Mouse (Mus musculus) granulocyte monocyte progenitor cell, adult 5-6 weeks (primary cell): ENCODE data around the gene Dnase2b. TPM values are rescaled to one million over a fixed set of nuclear protein-coding genes. Genes with fewer than 3 reads are reported as not detected.
A peak's percentile ranks its signal among the peaks of the same experiment; 100 is the strongest.

Source experiments
- ATAC-seq: replicated peaks from 2 replicates; pipeline ENCODE4 v1.8.0; 2016; ENCODE audit warnings: mild to moderate bottlenecking, moderate TSS enrichment, inconsistent platforms; ENCODE audit not compliant: poor library complexity, severe bottlenecking
- total RNA-seq, 2 experiments: library from RNA; stranded (forward) in 1 of 2; stranded (reverse) in 1 of 2; fragments of 200-712, 200-1000 nt in 1 of 2; fragments of >200 nt in 1 of 2; fragmentation: Nextera tagmentation in 1 of 2; gene quantifications; 2 replicates each; pipeline ENCODE4 v1.2.3; 2014 to 2017

Gene Dnase2b
- total RNA-seq, 2 experiments from 2014 or later: not detected

DNA sequence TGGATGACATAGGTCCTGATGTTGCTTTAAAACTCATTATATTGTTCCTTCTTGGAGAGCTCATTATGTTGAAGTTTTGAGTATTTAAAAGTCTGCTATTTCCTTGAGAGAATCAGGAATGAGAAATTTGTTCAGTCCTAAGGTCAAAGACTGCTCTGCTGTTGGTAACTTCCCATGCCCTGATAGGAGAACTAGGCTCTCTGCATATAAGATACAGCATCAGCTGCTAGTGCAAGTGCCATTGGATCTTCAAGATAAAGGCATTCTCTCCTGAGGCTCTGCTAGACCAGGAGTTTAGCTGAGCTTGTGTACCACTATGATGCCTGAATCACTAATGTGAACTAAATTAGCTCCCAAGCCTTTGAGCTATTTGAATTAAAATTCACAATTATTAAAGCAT is 2.5 kb upstream of the Dnase2b start:
- no peak for ATAC-seq

DNA sequence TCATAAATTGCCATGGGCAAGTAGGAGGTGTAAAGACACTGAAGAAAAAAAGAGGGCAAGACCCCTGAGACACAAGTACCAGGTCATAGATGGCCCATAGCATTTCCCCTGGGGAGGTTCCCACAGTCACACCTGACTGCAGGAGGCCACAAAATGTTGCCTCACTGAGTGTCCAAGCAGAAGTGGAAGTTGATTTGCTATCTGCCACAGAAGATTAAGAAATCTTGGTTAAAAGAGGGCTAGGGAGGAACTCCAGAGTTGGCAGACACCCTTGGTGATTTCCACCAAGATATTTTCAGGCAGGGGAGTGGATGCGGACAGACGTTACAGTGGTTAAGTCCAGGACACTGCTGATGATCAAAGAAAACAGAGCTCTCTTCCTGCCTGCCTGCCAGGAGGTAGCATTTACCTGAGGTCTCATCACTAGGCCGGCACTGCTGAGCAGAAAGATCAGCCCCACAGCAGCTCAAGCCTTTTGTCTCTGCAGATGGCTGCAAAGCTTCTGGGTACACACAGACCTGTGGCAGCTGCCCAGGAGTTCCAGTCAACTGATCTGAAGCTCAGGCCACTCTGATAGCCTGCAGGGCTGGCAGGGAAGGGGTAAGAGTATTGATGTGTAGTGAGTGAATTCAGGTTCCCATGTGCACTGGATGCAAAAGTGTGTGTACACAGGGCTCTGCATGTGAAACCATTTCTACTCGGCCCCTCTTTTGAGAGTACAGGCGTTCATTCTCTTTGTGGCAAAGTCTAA is 1.3 kb upstream of the Dnase2b start:
- peak; percentile 94 for ATAC-seq

GRCm38 (mm10) chr3:146611821-146612220 is 3.6 kb downstream of the Dnase2b start:
- no peak for ATAC-seq

DNA sequence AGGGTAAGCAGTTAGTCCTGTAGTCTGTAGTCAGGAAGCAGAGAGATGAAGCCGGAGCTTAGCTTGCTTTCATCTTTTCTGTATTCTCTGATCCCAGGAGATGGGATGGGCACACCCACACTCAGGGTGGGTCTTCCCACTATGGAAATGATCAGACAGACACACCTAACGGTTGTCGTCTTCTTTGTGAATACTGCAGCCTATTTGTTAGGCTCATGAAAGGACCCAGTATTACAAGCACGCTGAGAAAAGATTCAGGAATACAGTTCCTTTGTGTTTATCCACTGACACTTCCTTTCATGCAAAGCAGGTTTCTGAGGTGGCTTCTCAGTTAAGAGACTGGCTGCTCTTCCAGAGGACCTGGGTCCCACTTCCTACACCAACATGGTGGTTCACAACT is 4.1 kb downstream of the Dnase2b start:
- no peak for ATAC-seq

DNA sequence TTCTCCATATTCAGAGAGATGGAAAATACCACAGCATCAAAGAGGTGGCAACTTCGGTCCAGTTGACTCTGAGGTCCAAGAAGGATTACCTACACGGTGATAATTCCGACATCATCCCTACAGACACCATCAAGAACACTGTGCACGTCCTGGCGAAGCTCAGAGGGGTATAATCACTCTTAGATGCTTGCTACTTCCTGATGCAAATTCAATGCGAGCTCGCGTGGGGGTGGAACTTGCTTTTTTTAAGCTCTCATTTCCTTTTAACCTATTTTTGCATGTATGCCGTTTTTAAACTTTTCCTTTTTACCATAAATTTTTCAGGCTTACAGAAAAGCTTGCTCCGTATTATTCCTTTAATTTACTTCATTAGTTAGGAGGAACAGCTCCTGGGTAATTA is 5.1 kb downstream of the Dnase2b start:
- ATAC-seq: no peak

- ATAC-seq: peak; percentile 38
Measured at GRCm38 (mm10) chr3:146607368-146607767, 8.0 kb downstream of the Dnase2b start.

- ATAC-seq: no peak
Measured at GRCm38 (mm10) chr3:146604647-146605046, 10.7 kb downstream of the Dnase2b start.

- ATAC-seq: no peak
Measured at GRCm38 (mm10) chr3:146602531-146602930, 12.9 kb downstream of the Dnase2b start.

DNA sequence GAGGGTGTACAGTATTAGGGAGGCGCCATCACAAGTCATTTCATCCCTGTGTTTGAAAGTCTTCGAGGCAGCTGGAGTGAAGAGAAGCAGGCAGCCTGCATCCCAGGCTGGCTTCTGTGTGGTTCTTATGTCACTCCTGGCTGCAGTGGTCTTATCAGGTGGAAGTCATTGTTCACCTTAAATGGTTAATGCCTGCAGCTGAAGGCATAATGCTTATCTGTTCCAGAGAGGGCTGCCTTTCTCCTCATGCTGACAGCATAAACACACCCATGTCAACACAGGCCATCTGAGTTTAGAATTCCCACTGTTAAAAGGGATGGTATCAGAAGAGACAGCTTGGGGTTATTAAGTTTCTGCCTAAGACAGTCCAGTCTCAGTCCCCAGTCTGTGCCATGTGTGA is 14.2 kb downstream of the Dnase2b start:
- no peak for ATAC-seq

- ATAC-seq: no peak
Measured at GRCm38 (mm10) chr3:146599198-146599900, 16.0 kb downstream of the Dnase2b start.

DNA sequence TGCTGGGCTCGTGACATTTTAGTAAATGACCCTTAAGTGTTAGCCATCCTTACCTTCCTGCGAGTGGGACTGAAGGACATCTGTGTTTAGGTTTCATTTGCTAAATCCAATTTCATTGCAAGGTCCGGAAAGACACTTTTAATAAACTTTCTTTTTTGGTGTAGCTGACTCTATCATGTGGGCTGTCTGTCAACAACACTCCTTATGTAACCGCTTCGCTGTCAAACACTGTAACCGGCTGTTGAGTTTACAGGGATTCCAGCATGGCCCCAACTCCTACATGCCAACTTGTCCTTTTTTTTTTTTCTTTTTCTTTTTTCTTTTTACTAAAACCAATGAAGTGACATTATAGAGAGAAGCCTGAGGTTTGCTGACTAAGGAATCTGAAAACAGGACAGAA is 17.0 kb downstream of the Dnase2b start:
- no peak for ATAC-seq

DNA sequence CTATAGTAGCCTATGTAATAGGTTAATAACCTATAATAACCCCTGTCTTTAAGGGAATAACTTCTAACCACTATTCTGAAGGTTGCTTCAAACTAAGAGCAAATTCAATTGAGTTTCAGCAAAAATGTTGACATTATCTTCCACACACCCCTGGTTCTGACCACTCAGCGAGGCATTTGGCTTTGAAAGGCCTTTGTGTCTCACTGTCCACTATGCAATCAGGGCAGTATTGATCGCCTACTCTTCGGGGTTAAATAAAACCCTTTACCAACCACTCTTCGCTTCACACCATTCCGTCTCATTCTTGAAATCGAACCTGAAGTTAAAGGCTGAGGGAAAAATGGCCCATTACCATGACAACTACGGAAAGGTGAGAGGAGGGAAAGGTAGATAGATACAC is 18.5 kb downstream of the Dnase2b start:
- ATAC-seq: no peak

DNA sequence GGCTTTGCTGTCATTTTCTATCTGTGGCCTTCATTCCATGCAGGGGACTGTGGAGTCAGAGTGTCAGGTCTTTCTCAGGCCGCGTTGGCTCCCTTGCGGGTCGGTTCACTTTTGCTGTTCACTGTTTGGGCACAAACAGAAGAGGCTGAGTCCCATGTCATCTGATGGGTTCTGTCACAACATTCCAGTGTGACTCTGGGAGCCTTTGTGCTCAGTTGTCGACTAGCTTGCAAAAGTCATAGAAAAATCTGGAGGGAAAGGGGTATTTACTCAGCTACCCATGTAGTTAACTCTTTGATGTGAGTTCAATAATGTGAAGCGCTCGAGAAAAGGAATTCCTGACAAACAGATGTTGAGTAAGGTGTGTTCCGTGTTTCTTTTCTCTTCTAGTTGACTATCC is 19.0 kb downstream of the Dnase2b start:
- ATAC-seq: no peak

DNA sequence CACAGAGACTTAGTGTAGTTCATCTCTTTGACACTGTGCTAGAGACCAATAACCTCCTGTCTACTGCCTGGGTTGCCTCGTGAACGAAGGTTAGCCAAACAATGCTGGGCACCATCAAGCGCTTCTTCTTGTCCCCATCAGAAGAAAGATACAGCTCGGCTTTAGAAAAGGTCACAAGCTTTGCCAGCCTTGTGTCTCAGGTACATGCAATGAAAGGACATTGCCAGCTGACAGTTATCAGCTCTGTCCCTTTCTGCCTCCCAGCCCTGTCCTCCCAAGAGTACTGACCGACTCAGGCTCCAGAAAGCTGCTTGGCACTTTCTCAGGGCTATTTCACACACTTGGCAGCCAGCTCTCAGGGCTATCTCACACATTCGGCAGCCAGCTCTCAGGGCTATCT is 20.0 kb downstream of the Dnase2b start:
- ATAC-seq: no peak

- ATAC-seq: no peak
Measured at GRCm38 (mm10) chr3:146591601-146592000, 23.8 kb downstream of the Dnase2b start.

DNA sequence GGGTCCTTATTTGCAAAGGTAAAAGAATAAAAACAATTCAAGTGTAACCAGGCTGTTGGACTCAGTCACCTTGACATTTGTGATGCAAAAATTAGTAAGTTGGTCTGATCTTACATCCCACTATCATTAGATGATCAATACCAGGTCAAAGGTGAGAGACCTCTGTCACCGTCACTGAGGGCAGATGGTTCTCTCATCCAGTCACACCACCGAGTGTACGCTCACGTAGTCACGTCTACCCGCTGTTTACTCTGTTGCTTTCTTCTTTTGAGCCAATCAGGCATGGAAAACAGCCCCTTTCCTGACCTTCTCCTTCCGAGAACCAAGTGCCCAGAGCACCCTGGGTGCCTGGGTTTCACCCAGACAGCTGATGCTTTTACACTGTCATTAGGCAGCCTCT is 24.2 kb downstream of the Dnase2b start:
- no peak for ATAC-seq

DNA sequence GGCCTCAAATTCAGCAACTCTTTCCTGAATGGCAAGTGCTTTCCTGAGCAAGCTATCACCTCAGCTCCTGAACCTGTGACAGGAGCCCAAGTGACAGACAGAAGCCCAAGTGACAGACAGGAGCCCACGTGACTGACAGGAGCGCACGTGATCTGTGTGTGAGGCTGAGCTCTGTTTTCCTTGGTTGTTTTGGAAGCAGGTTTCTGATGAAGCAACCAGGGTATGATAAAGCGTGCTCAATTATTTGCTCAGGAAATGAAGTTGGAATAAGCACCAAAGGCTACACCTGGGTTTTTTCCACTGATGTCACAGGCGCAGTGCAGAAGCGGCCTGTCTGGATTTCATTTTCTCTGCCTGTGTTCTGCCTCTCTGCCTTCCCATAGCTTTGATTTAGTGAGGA is 25.9 kb downstream of the Dnase2b start:
- ATAC-seq: no peak

DNA sequence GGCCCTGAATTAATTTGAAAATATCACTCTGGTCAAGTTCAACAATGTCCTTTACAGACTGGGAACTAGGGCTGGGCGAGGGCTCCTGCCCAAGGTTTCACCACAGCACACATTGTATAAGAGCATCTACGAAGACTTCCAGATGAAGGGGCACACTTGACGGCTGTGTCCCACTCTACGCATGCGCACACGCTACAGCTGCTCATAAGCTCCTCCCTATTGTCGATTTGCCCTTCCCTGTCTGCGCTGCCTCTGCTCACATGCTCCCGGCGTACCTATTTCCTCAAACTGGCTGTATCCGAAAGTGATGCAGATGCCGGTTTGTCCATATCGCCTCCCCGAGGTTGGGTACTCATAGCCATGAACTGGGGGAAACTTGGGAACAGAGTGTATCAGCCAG is 28.8 kb downstream of the Dnase2b start:
- no peak for ATAC-seq

- ATAC-seq: peak; percentile 72
Measured at GRCm38 (mm10) chr3:146583908-146584307, 31.5 kb downstream of the Dnase2b start.

DNA sequence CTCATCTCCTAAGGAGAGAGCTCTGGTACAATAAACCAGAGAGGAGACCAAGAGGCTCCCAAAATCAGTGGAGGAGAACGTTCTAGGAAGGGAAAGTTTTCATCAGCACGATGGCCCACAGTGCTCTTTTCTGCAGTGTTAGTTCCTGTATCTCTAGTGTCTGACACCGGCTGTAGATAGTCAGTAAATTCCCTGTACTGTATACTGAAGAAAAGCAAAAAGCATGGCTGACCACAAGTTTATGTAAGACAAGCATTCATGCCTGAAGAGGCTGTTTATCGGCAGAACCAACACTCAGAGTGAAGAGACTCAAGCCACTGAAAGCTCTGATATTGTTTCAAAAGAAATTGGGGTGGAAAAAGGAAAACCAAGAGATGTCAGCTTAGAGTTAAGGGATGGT is 31.9 kb downstream of the Dnase2b start:
- ATAC-seq: peak; percentile 63

- no peak for ATAC-seq
Measured at GRCm38 (mm10) chr3:146580039-146580729, 35.2 kb downstream of the Dnase2b start.
